Mouse (Mus musculus) liver, embryonic 13.5 days (tissue): ENCODE data around the gene Gpc6. TPM values are rescaled to one million over a fixed set of nuclear protein-coding genes. Genes with fewer than 3 reads are reported as not detected.

Source experiments
- ATAC-seq: fragments of 200-750 bp; cut with Nextera tagmentation; 2 replicates; pipeline ENCODE4 v1.8.0; 2017; ENCODE audit warnings: low read depth, mild to moderate bottlenecking, moderate number of reproducible peaks, moderate library complexity
- DNase-seq: peaks from one replicate; pipeline ENCODE4 v3.0.0; 2022
- H3K27ac ChIP-seq: fragments of 300-500 bp; sonication (generic); 2 replicates; pipeline ENCODE4 v1.5.1; 2015; ENCODE audit warnings: moderate library complexity, mild to moderate bottlenecking, inconsistent platforms
- H3K27me3 ChIP-seq: fragments of 300-500 bp; sonication (generic); 2 replicates; pipeline ENCODE4 v1.6.1; 2015; ENCODE audit warnings: mild to moderate bottlenecking, inconsistent platforms
- H3K36me3 ChIP-seq: fragments of 300-500 bp; sonication (generic); 2 replicates; pipeline ENCODE4 v1.6.1; 2015; ENCODE audit warnings: mild to moderate bottlenecking, inconsistent platforms
- H3K4me1 ChIP-seq: fragments of 300-500 bp; sonication (generic); replicated peaks from 2 replicates; pipeline ENCODE4 v1.6.1; 2015; ENCODE audit warnings: inconsistent platforms
- H3K4me2 ChIP-seq: fragments of 300-500 bp; sonication (generic); 2 replicates; pipeline ENCODE4 v1.6.1; 2015; ENCODE audit warnings: inconsistent platforms, mild to moderate bottlenecking, moderate library complexity
- H3K4me3 ChIP-seq: fragments of 300-500 bp; sonication (generic); replicated peaks from 2 replicates; pipeline ENCODE4 v1.5.1; 2015; ENCODE audit warnings: mild to moderate bottlenecking, inconsistent platforms
- H3K9ac ChIP-seq: fragments of 300-500 bp; sonication (generic); 2 replicates; pipeline ENCODE4 v1.6.1; 2015; ENCODE audit warnings: mild to moderate bottlenecking, inconsistent platforms
- H3K9me3 ChIP-seq: fragments of 300-500 bp; sonication (generic); replicated peaks from 2 replicates; pipeline ENCODE4 v1.6.1; 2016; ENCODE audit warnings: inconsistent platforms
- WGBS: fragments of 180-500 bp; shearing (Covaris S2); methylation state at CpG from one replicate; pipeline ENCODE4 v1.1.7; 2015; ENCODE audit not compliant: insufficient replicate concordance; 5-methylcytosine and 5-hydroxymethylcytosine counted together
- polyA plus RNA-seq: library from polyadenylated mRNA; unstranded; fragments of >200 nt; fragmentation: Nextera tagmentation; extraction: Ambion mirVana; gene quantifications from 2 replicates; pipeline ENCODE4 v1.2.1, GENCODE M21; 2015

Gpc6 gene
- polyA plus RNA-seq, 1 experiment from 2014 or later: 3.3 TPM

DNA sequence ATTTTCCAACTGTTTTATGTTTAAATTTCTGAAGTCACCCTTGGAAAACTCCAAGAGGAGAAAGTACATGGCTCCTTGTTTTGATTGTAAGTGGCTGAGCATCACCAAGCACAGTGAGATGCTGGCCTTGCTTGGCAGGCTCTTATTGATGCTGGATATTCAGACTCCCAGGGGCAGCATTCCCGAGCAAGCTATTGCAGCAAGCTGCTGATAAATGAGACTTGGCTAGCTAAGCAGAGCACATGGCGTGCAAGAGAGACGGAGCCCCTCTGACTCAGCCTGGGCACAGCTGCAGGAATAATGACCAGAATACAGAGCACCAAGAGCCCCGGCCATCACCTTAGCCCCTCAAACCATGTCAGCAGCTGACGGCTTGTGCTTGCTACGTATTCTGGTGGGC lies 1036.2 kb downstream of the Gpc6 start:
- 60% methylated on average over 6 of the region's 6 CpGs for WGBS
- no peak overlapping the region for H3K9ac ChIP-seq
- no peak overlapping the region for H3K27ac ChIP-seq
- no peaks in the 10 kb centered on the region for H3K27me3 ChIP-seq
- H3K4me2 ChIP-seq: no peak overlapping the region
- no peaks in the 10 kb centered on the region for H3K36me3 ChIP-seq
- no peak for ATAC-seq
- no peaks in the 10 kb centered on the region for H3K4me1 ChIP-seq
- no peaks in the 10 kb centered on the region for H3K9me3 ChIP-seq
- DNase-seq: no peak
- H3K4me3 ChIP-seq: no peak overlapping the region

GRCm38 (mm10) chr14:117961844-117962243 lies 1036.7 kb downstream of the Gpc6 start:
- no peak for DNase-seq
- ATAC-seq: no peak
- no peak overlapping the region for H3K9ac ChIP-seq
- H3K36me3 ChIP-seq: no peaks in the 10 kb centered on the region
- no peak overlapping the region for H3K27ac ChIP-seq
- no peaks in the 10 kb centered on the region for H3K27me3 ChIP-seq
- H3K4me1 ChIP-seq: no peaks in the 10 kb centered on the region
- 60% methylated on average over 6 of the region's 6 CpGs for WGBS
- no peak overlapping the region for H3K4me2 ChIP-seq
- no peak overlapping the region for H3K4me3 ChIP-seq
- H3K9me3 ChIP-seq: no peaks in the 10 kb centered on the region

- H3K27ac ChIP-seq: no peak overlapping the region
- no peak overlapping the region for H3K4me2 ChIP-seq
- no peak overlapping the region for H3K4me3 ChIP-seq
- no peak for ATAC-seq
- no peaks in the 10 kb centered on the region for H3K36me3 ChIP-seq
- H3K4me1 ChIP-seq: no peaks in the 10 kb centered on the region
- no peaks in the 10 kb centered on the region for H3K9me3 ChIP-seq
- WGBS: 38% methylated on average over 4 of the region's 4 CpGs
- no peak overlapping the region for H3K9ac ChIP-seq
- DNase-seq: no peak
- H3K27me3 ChIP-seq: no peaks in the 10 kb centered on the region
Measured at GRCm38 (mm10) chr14:117962453-117962852, 1037.3 kb downstream of the Gpc6 start.

- no peaks in the 10 kb centered on the region for H3K9me3 ChIP-seq
- ATAC-seq (no peak), DNase-seq (no peak)
- no peaks in the 10 kb centered on the region for H3K4me1 ChIP-seq
- H3K36me3 ChIP-seq: no peaks in the 10 kb centered on the region
- no peaks in the 10 kb centered on the region for H3K27me3 ChIP-seq
- no peak overlapping the region for H3K27ac ChIP-seq
- 62% methylated on average over 5 of the region's 5 CpGs for whole genome bisulfite sequencing
- no peak overlapping the region for H3K9ac ChIP-seq
- no peak overlapping the region for H3K4me2 ChIP-seq
- H3K4me3 ChIP-seq: no peak overlapping the region
Measured at GRCm38 (mm10) chr14:117972576-117972975, 1047.5 kb downstream of the Gpc6 start.

DNA sequence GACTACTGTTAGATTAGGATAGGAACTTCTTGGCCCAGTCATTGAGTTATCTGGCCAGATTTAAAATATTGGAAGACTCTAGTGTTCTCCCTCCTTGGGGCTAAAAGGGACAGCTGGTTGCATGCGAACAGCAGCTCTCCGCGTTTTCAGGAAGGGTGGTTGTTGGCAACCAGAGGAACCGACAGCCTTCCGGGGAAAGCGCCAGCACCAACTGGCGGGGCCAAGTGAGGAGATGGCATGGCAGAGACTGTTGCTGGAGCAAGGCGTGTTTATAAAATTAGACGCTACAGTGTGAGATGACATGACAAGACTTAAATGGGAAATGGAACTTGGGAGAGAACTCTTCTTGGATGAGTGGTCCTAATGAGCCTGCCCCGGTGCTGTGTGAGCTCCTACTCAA lies 1056.4 kb downstream of the Gpc6 start:
- no peak for DNase-seq
- Histone ChIP-seq H3K27ac (no peak overlapping the region), H3K9me3 (no peaks in the 10 kb centered on the region; the same call in none of the 2 replicates), H3K4me3 (no peak overlapping the region), H3K4me2 (no peak overlapping the region), H3K36me3 (no peaks in the 10 kb centered on the region), H3K4me1 (no peaks in the 10 kb centered on the region), H3K27me3 (no peaks in the 10 kb centered on the region), H3K9ac (no peak overlapping the region)
- no peak for ATAC-seq
- 76% methylated on average over 10 of the region's 10 CpGs for WGBS

- Histone ChIP-seq H3K27me3 (no peaks in the 10 kb centered on the region), H3K4me2 (no peak overlapping the region), H3K9ac (no peak overlapping the region), H3K36me3 (no peaks in the 10 kb centered on the region), H3K4me1 (no peaks in the 10 kb centered on the region), H3K27ac (no peak overlapping the region), H3K9me3 (no peaks in the 10 kb centered on the region; the same call in 1 of the 2 replicates), H3K4me3 (no peak overlapping the region)
- 69% methylated on average over 10 of the region's 10 CpGs for WGBS
- DNase-seq: no peak
- ATAC-seq: no peak
Measured at GRCm38 (mm10) chr14:117988444-117988843, 1063.3 kb downstream of the Gpc6 start.

- Histone ChIP-seq H3K9me3 (no peaks in the 10 kb centered on the region; the same call in 1 of the 2 replicates), H3K36me3 (no peaks in the 10 kb centered on the region), H3K27me3 (no peaks in the 10 kb centered on the region), H3K27ac (no peak overlapping the region), H3K4me3 (no peak overlapping the region), H3K4me2 (no peak overlapping the region), H3K4me1 (no peaks in the 10 kb centered on the region), H3K9ac (no peak overlapping the region)
- no peak for ATAC-seq
- 41% methylated on average over 8 of the region's 8 CpGs for WGBS
- no peak for DNase-seq
Measured at GRCm38 (mm10) chr14:117990203-117990602, 1065.1 kb downstream of the Gpc6 start.

DNA sequence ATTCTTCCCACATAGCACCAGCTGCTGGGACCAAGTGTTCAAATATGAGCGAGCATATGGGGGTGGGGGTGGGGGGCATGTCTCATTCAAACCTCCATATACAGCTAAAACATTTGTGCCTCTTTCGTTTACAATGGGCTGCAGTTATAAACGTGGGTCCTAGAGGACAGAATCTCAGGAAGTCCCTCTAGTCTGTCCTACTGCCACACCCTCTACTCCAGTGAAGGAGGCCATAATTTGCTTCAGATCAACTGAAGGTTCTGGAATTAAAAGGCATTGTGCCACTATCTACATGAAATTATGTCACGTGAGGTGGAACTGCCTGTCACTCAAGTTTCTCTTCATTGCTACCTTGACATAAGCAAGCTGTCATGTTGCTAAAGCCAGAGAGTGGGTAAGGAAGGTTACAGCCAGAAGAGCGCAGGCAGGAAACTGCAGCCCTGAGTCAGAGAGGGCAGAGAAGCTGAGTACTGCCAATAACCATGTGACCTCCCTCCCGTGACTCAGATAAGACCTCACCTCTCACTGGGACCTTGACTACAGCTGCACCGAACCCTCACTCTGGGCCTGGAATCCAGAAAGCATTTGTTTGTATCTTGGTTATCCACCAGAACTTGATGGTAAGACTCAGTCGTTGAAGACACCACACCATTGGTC lies 1067.6 kb downstream of the Gpc6 start:
- DNase-seq: no peak
- H3K4me3 ChIP-seq: no peak overlapping the region
- no peaks in the 10 kb centered on the region for H3K27me3 ChIP-seq
- no peaks in the 10 kb centered on the region for H3K36me3 ChIP-seq
- WGBS: 40% methylated on average over 8 of the region's 8 CpGs
- no peak for ATAC-seq
- H3K27ac ChIP-seq: no peak overlapping the region
- H3K9me3 ChIP-seq: no peaks in the 10 kb centered on the region
- no peak overlapping the region for H3K4me2 ChIP-seq
- H3K9ac ChIP-seq: no peak overlapping the region
- no peaks in the 10 kb centered on the region for H3K4me1 ChIP-seq

DNA sequence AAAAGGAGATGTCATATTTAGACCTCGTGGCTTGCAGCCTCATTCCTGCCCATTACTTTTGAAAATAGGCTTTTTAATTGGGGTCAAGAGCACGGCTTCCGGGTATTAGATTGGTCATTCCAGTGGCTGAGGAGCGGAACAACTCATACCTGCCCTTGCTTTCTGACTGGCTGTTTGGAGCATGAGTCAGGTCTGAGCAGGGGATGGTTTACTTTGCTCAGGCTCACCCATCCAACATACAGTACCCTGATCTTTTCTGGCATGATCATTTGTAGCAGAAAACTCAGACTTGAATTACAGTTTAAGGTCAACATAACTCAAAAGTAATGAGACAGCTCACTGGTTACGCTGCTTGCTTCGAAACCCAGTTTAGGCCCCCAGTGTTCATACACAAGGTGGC lies 1068.7 kb downstream of the Gpc6 start:
- no peak for DNase-seq
- 68% methylated on average over 6 of the region's 6 CpGs for WGBS
- Histone ChIP-seq H3K4me2 (no peak overlapping the region), H3K9me3 (no peaks in the 10 kb centered on the region), H3K9ac (no peak overlapping the region), H3K27me3 (no peaks in the 10 kb centered on the region), H3K27ac (no peak overlapping the region), H3K4me1 (no peaks in the 10 kb centered on the region), H3K4me3 (no peak overlapping the region), H3K36me3 (no peaks in the 10 kb centered on the region)
- ATAC-seq: no peak

- H3K4me3 ChIP-seq: no peak overlapping the region
- no peak overlapping the region for H3K4me2 ChIP-seq
- no peak overlapping the region for H3K27ac ChIP-seq
- H3K9ac ChIP-seq: no peak overlapping the region
- DNase-seq (no peak), ATAC-seq (no peak)
- 73% methylated on average over 10 of the region's 10 CpGs for WGBS
- 0 out of 2 replicates have a peak, but pooled peaks cover 4% of the 10 kb centered on the region for H3K27me3 ChIP-seq
- no peaks in the 10 kb centered on the region for H3K36me3 ChIP-seq
- H3K4me1 ChIP-seq: 0 out of 2 replicates have a peak, but pooled peaks cover 4% of the 10 kb centered on the region
- no peaks in the 10 kb centered on the region for H3K9me3 ChIP-seq
Measured at GRCm38 (mm10) chr14:118004434-118004833, 1079.3 kb downstream of the Gpc6 start.

DNA sequence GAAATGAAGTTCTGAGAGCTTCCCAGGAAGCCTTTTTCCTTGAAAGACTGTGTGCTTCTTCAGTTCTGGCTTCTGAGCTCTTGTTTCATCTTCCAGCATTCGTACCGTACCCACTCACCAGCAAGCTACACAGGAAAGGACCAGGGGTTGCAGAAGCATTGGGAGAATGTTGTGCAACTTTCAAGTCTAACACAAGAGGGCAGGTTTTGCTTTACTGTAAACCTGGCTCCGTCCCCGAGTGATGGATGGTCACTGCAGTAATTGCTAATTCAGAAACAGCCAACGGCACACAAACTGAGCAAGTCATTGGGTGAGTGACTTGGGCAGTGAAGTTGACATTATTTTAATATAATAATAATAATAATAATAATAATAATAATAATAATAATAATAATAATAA lies 1080.6 kb downstream of the Gpc6 start:
- H3K27me3 ChIP-seq: no peaks in the 10 kb centered on the region
- no peaks in the 10 kb centered on the region for H3K36me3 ChIP-seq
- 0 out of 2 replicates have a peak, but pooled peaks cover 4% of the 10 kb centered on the region for H3K4me1 ChIP-seq
- no peak overlapping the region for H3K4me2 ChIP-seq
- DNase-seq (no peak), ATAC-seq (no peak)
- H3K27ac ChIP-seq: no peak overlapping the region
- H3K9ac ChIP-seq: no peak overlapping the region
- H3K4me3 ChIP-seq: no peak overlapping the region
- no peaks in the 10 kb centered on the region for H3K9me3 ChIP-seq
- WGBS: 27% methylated on average over 5 of the region's 5 CpGs

DNA sequence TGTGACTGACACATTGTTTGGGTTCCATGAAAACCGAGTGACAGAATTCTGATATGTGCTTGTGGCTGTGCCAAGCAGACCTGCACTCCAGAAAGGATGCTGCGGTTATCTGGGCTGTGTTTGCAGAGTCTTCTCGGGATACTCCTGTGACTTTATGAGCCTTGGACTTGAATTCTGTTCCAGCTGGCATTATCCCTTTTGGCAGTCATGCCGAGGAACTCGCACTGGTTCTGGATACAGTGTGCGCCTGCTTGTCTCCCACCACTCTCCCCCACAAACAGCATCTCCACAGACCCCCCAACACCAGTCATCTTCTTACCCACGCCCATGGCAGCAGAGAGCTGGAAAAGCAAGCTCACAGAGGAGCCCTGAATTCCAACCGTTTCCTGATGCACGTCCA lies 1084.4 kb downstream of the Gpc6 start:
- Histone ChIP-seq H3K27ac (no peak overlapping the region), H3K4me2 (no peak overlapping the region), H3K36me3 (no peaks in the 10 kb centered on the region), H3K4me3 (no peak overlapping the region), H3K9ac (no peak overlapping the region), H3K27me3 (no peaks in the 10 kb centered on the region), H3K4me1 (no peaks in the 10 kb centered on the region), H3K9me3 (no peaks in the 10 kb centered on the region)
- 69% methylated on average over 9 of the region's 9 CpGs for WGBS
- no peak for DNase-seq
- ATAC-seq: no peak
